Mouse (Mus musculus): ENCODE data around the gene Disp2.
A peak's percentile ranks its signal among the peaks of the same experiment; 100 is the strongest.

Gene Disp2

GRCm38 (mm10) chr2:118759828-118760227 is 19.7 kb upstream of the Disp2 start:
- DNase-seq (ENCODE audit: low spot score): peak; percentile 61

- DNase-seq (ENCODE audit: low spot score): no peak
Observed at GRCm38 (mm10) chr2:118760311-118761025, 19.1 kb upstream of the Disp2 start.

GRCm38 (mm10) chr2:118761358-118761757 is 18.2 kb upstream of the Disp2 start:
- no peak for DNase-seq (ENCODE audit: low spot score)

- peak; percentile 90 for DNase-seq (ENCODE audit: low spot score)
Observed at GRCm38 (mm10) chr2:118761906-118762783, 17.4 kb upstream of the Disp2 start, which contains the start of gene Ccdc9b. Gene Ccdc9b, minus strand, starts transcription at chr2:118762661.

- no peak for DNase-seq (ENCODE audit: low spot score)
Observed at GRCm38 (mm10) chr2:118762784-118763148, 16.8 kb upstream of the Disp2 start.

- DNase-seq (ENCODE audit: low spot score): no peak
Observed at GRCm38 (mm10) chr2:118763469-118763868, 16.1 kb upstream of the Disp2 start.

- DNase-seq (ENCODE audit: low spot score): peak; percentile 69
Observed at GRCm38 (mm10) chr2:118764094-118764831, 15.3 kb upstream of the Disp2 start.

GRCm38 (mm10) chr2:118764875-118765274 is 14.6 kb upstream of the Disp2 start:
- DNase-seq (ENCODE audit: low spot score): no peak

- no peak for DNase-seq (ENCODE audit: low spot score)
Observed at GRCm38 (mm10) chr2:118766041-118767033, 13.2 kb upstream of the Disp2 start.

- no peak for DNase-seq (ENCODE audit: low spot score)
Observed at GRCm38 (mm10) chr2:118772158-118772874, 7.2 kb upstream of the Disp2 start, which contains the start of gene Phgr1. Gene Phgr1, plus strand, starts transcription at chr2:118772769.

GRCm38 (mm10) chr2:118774536-118774935 is 5.0 kb upstream of the Disp2 start:
- no peak for DNase-seq (ENCODE audit: low spot score)

- no peak for DNase-seq (ENCODE audit: low spot score)
Observed at GRCm38 (mm10) chr2:118775396-118775795, 4.1 kb upstream of the Disp2 start.

GRCm38 (mm10) chr2:118775846-118776245 is 3.7 kb upstream of the Disp2 start:
- DNase-seq (ENCODE audit: low spot score): no peak

- DNase-seq (ENCODE audit: low spot score): no peak
Observed at GRCm38 (mm10) chr2:118776295-118776694, 3.2 kb upstream of the Disp2 start.

- DNase-seq (ENCODE audit: low spot score): no peak
Observed at GRCm38 (mm10) chr2:118778418-118778817, 1.1 kb upstream of the Disp2 start.

GRCm38 (mm10) chr2:118779065-118779464 is 454 bp upstream of the Disp2 start:
- DNase-seq (ENCODE audit: low spot score): no peak

GRCm38 (mm10) chr2:118781115-118781514 is 1.6 kb downstream of the Disp2 start:
- DNase-seq (ENCODE audit: low spot score): no peak

- no peak for DNase-seq (ENCODE audit: low spot score)
Observed at GRCm38 (mm10) chr2:118782303-118782702, 2.8 kb downstream of the Disp2 start.

GRCm38 (mm10) chr2:118783093-118783492 is 3.6 kb downstream of the Disp2 start:
- no peak for DNase-seq (ENCODE audit: low spot score)

- no peak for DNase-seq (ENCODE audit: low spot score)
Observed at GRCm38 (mm10) chr2:118783663-118784062, 4.1 kb downstream of the Disp2 start.
